Mouse (Mus musculus): ENCODE measurements around the gene Trpc7.

The Trpc7 gene

DNA sequence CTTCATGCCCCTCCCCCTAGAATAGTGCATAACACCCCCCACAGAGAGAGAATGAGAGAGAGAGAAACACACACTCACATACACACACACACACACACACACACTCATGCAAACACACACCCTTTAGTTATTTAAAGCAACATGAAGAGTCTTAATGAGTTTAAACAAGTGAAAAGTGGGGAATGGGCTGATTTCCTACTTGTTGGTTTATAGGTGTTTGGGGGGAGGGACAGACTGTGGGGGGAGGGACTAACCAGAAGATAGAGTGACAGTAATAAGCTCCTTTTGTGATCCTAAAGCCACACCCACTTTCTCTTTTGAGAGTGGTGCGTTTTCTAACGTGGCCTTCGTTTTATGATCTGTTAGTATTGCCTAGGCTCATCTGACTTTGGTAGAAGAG lies at the start of gene Trpc7:
Trpc7 (minus strand) TSS at position 101 of the 400 bp plus-strand sequence.
- no peak for ATAC-seq (ENCODE audit: insufficient number of reproducible peaks, low FRiP score, low TSS enrichment)

DNA sequence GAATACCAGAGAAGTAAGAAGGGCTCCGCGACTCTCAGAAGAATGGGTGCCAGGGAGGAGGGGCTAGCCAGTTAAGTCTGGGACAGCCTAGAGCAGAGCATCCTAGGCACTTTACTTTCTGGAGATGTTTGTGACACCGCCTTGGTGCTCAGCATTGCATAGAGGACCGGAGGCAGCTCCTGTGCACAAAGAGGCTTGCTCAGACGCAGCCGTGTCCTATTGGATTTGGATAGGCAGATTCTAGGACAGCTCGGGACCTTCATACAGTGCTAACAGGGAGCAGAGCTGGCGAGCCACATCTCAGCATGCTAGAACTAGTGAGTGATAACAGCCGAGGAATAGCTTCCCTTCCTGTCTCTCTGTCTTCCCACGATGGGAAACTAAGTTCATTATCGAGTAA lies 43.5 kb upstream of the Trpc7 start:
- ATAC-seq (ENCODE audit: insufficient number of reproducible peaks, low FRiP score, low TSS enrichment), result no peak

DNA sequence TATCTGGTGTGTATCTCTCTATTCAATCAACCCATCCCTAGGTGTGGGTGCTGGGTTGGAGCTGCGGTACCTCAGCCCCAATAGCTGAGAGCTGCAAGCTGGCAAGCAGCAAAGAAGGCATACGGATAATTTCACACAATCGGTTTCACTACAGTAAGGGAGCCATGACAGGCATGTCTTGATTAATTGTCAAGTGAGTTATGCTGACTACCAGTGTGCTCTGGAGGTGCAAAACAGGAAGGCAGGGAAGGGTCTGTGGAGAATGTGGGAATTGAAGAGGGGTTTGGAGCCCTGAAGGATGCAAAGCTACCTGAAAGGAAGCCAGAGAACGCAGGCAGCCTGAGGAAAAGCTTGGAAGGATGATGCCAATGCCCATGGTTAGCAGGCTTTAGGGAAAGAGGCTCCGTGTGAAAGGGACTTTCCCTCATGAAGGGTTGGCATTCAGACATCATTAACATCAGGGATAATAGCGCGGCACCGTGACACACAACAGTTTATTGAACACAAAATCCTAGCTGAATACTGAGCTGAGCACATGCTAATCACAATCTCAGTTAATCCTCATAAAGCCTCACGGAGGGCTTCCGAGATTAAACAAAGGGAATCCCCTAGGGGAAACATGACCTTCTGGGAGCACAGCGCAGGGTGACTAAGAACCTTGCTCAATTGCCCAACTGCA lies 38.2 kb upstream of the Trpc7 start:
- ATAC-seq (ENCODE audit: insufficient number of reproducible peaks, low FRiP score, low TSS enrichment), result no peak

DNA sequence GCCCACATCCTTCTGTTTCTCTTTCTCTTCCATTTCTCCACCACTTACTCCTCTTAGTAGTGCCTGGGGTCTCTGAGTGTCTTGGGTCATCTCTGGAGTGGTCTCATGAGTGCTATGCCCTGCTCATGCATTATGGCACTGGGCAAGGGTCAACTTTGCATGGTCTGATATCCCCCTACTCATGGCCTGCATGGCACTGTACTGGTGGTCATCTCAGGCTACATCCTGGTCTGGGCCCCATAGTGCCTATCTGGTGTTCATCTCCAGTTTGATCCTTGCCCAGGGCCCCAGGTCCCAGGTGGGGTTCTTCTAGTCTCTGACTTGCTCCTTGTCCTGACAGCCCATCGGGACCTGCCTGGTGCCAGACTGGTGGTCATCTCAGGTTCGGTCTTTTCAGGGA lies 34.6 kb upstream of the Trpc7 start:
- no peak for ATAC-seq (ENCODE audit: insufficient number of reproducible peaks, low FRiP score, low TSS enrichment)

DNA sequence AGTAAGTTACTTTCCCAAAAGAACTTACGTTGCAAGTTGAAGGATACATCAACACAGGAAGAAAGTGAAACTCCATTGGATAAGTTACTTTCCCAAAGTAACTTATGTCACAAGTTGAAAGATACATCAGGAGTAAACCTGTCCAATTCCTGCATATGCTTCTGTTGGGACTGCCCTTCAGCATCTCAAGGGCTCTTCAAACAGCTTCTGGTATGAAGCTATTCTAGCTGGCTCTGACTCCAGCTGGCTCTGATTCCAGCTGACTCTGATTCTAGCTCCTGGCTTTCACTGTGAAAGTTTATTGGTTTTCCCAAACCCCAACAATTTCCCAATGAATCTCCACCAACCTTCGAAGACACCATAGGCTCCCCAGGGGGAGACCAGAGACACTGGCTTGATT lies 27.2 kb upstream of the Trpc7 start:
- ATAC-seq (ENCODE audit: insufficient number of reproducible peaks, low FRiP score, low TSS enrichment), result no peak

DNA sequence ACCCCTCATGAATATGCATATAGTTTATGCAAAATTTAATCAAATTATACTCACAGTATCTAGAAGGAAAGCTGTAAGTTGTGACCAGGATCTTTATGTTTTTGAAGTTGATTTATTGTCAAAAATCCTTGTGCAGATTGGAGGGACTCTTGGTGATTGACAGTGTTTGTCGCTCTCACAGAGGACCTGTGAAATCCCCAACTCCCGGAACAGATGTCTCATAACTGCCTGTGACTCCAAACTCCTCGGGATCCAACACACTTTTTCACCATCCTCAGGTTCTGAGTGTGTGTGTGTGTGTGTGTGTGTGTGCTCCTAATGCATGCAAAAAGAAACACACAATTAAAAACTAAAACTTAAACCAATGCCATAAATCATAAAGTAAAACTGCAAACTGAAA lies 25.5 kb upstream of the Trpc7 start:
- no peak for ATAC-seq (ENCODE audit: insufficient number of reproducible peaks, low FRiP score, low TSS enrichment)

DNA sequence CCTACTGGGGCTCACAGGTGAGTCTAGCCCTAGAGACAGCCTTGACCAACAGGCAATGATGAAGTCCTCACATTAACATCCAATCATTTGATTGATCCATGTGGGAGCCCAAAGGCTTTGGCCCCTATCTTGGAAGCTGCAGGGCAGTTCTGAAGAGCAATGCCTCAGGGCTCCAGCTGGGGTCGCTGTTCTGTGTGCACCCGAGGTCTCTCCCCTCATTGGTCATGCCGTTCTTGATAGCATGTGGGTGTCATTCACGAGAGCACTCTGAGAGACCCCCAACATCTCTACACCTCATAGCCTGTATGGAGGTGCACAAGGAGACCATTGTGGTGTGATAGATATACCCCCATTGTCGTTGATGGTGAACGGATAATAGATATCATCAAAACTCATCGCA lies 18.9 kb upstream of the Trpc7 start:
- ATAC-seq (ENCODE audit: insufficient number of reproducible peaks, low FRiP score, low TSS enrichment), result no peak

DNA sequence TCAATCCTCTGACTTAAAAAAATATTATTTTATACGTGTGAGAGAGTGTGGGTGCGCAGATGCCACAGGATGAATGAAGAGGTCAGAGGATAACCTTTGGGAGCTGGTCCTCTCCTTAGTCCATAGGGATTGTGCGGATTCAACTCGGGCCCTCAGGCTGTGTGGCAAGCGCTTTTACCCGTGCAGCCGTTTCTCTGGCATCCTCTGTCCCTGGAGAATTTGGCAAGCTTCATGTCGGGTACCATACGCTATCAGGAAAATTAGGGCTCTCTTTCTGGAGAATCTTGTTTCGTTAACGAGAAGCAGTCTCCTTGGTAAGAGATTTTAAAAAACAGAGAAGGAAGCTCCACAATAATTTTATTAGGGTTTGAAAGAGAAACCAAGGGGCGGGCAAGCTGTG lies 15.3 kb upstream of the Trpc7 start:
- no peak for ATAC-seq (ENCODE audit: insufficient number of reproducible peaks, low FRiP score, low TSS enrichment)

DNA sequence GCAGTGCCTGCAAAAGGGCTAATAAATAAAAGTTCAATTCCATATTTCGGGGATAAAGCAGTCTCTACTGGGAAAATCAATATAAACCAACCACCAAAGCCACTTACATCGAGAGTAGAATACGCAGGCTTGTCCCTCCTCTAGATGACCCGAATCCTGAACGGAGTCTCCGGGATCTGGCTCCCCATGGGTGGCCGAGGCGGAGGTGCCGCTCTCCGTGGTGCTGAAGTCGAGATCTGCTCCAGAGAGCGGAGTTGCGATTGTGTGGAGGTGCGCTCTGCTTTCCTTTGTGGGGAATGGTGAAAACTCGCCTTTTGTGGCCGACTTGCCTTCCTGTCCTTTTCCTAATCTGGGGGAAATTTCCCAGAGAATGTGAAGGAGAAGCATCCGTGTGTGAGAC lies 407 bp downstream of the Trpc7 start:
- no peak for ATAC-seq (ENCODE audit: insufficient number of reproducible peaks, low FRiP score, low TSS enrichment)

DNA sequence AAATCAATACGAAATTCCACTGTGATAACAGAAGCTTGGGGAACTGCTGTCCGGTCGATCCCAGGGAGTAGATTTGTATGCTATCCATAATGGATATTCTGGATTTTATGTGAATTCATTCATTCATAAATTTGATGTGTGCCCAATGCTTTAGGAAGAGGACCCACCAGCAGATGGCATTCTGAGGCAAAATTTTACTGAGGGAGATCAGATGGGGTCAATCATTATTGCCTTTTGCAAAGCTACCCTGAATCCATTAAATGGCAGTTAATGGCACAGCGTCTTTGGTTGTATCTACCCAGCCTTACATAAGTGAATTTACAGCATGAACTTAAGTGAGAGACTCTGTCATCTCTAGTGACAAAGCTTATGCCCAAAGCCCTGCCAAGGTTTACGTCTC lies 1.2 kb downstream of the Trpc7 start:
- ATAC-seq (ENCODE audit: insufficient number of reproducible peaks, low FRiP score, low TSS enrichment), result no peak

DNA sequence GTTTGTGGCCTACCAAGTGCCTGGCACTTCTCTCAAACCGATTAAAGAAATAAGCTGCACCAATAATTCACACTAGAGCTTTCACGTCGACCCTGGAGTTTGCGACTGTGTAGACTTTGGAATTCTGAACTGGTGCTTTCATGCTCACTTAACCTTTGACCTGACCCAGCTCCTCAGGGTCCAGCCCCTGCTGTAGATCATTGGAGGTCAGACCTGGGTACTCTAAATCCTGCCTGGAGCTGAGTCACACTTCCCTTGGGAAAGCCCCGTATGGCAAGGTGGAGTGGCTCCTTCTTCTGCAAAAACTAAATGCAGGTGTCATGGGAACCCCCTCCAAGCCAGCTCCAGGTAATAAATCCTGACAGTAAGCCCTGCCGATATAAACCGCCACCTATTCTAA lies 5.9 kb downstream of the Trpc7 start:
- ATAC-seq (ENCODE audit: insufficient number of reproducible peaks, low FRiP score, low TSS enrichment), result no peak

DNA sequence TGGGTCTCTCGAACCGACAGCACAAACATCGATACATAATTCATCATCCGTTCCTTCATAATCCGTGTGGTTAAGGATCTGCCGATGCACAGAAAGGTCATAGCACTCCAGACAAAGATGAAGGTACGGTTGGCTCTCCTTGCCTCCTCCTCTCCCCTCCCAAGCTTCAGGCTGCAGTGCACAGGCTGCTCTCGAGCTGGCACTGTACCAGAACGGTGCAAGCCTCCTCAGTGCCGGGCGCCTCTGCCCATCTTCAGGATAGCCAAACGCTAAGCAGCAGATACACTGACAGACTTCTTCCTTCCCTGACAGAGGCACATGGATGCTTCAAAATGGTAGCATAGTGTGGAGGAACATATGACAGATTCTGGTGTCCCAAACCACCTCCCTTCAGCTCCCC lies 12.9 kb downstream of the Trpc7 start:
- no peak for ATAC-seq (ENCODE audit: insufficient number of reproducible peaks, low FRiP score, low TSS enrichment)

DNA sequence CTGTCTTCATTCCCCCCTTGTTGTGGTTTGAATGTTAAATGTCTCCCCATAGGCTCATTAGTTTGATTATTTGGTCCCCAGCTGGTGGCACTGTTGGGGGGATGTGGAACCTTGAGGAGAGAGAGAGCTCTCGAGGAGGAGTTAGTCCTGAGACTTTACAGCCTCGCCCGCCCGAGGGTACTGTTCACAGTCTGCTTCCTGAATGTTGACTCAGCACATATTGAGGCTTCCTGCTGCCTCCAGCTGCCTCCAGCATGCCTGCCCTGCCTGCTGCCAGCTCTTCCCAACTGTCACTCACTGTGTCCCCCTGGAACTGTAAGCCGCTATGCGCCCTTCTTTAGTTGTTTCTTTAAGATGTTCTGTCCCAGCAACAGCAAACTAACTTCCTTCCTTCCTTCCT lies 31.2 kb downstream of the Trpc7 start:
- ATAC-seq (ENCODE audit: insufficient number of reproducible peaks, low FRiP score, low TSS enrichment), result no peak

DNA sequence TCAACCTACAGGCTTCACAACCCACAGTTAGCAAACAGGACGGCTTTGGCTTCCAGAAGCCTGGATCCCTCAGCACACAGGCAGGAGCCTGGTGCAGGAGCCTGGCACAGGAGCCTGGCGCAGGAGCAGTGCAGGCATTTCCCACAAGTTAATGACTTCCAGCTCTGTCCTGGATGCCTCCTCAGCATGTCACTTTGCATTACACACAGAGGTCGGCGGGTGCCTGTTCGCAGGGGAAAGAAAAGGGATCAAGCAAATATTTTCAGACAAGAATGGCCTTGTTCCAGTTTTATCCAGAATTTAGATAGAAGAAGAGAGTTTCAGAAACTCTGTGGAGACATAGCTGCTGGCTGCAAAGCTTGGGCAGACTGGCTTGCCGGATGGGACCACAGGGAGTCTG lies 33.8 kb downstream of the Trpc7 start:
- ATAC-seq (ENCODE audit: insufficient number of reproducible peaks, low FRiP score, low TSS enrichment), result no peak

DNA sequence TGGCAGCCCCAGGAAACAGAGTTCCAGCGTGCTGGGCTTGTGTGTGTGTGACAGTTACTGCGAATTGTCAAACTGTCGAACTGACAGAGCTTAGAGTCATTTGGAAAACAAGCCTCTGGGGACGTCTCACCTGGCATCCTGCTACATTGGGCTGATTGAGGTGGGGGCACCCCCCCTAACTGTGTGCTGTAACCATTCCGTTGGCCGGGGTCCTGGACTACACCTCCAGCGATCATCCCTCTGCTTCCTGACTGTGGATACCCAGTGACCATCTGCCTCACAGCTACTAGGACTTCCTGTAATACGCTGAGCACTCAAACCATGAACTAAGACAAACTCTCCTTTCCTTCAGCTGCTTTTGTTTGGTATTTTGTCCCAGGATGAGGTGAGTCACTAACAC lies 41.3 kb downstream of the Trpc7 start:
- no peak for ATAC-seq (ENCODE audit: insufficient number of reproducible peaks, low FRiP score, low TSS enrichment)

DNA sequence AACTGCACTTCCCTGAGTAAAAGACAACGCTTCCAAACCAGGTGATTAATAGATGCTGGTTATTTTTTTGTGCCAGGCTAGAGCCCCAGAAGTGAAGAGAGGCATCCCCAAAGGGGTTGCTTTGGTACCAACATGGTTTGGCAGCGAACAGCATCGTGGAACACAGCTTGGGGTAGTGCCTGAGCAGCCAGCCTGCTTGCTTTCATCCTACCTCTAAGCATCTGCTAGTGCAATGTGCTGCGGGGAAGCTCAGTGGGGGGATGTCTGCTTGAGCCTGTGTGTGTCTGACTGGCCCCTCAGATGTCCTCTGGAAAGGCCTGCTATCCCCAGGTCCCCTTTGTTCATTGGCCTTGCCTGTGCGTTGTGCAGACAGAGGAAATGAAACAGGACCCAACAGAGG lies 42.4 kb downstream of the Trpc7 start:
- ATAC-seq (ENCODE audit: insufficient number of reproducible peaks, low FRiP score, low TSS enrichment), result no peak

DNA sequence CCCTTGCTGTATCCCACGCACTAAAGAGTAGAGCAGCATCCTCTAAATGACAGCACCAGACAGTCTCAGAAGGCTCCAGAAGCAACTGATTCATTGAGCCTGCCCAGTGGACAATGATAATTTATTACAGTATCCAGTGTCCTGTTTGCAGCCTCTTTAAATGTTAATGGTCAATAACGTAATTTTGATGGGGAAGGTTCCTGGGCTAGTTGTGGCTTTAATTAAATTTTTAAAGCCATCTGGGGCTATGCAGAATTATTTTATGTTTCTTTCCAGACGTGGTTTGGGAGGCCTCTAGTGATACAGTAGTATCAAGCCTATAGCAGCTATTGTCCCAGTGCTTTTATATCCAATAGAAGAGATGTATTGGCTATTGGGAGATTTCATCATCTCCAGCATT lies 49.9 kb downstream of the Trpc7 start:
- no peak for ATAC-seq (ENCODE audit: insufficient number of reproducible peaks, low FRiP score, low TSS enrichment)

DNA sequence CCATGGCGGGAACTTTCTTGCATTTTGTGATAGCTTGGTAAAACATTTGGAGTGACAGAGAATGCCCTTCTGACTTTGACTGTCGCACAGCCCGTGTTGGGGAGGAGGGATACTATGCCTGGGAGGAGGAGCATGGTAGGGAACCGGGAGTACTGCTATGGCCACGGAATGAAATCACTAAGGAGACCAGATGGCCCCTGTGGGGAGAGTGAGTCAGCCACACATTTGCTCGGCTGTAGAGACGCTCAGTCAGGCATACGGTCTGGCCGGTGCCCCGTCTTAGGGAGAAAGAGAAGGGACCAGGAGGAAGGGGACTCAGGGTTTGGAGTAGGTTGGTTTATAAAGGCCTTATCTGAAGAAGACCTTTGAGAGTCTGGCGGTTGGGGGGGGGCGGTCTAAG lies 80.3 kb downstream of the Trpc7 start:
- peak; percentile 57; the same call in 1 of the 2 replicates for ATAC-seq (ENCODE audit: insufficient number of reproducible peaks, low FRiP score, low TSS enrichment)

DNA sequence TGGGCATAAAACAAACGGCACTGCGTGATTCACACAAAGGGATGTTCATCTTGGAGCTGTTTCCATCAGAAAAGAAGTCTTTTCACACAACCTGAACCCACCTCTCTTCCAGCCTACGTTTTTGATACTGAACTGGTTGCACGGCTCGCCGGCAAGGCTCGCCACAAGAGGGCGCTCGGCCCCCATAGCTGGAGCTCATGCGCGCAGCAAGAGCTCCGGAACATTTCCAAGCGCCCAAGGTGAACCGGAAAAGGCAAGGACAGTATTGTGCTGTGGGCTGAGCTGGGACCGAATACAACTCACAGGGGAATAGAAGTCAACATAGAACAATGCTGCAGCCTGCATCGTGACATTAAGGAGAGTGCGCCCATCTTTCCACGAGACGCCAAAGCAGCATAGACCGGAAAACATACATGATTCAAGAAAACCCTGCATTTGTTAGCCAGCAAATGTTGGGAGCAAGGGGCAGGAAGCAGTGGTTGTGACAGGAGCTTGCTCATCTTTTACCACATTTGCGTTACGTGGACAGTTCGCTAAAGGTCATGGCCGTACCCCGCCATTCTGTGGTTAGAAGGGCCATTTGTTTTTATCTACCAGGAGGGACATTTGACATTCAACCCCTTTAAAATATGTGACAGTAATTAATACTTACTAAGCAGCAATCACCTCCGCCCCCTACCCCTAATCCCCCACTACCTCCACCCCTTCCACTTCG lies 88.9 kb downstream of the Trpc7 start:
- ATAC-seq (ENCODE audit: insufficient number of reproducible peaks, low FRiP score, low TSS enrichment), result peak; percentile 67

DNA sequence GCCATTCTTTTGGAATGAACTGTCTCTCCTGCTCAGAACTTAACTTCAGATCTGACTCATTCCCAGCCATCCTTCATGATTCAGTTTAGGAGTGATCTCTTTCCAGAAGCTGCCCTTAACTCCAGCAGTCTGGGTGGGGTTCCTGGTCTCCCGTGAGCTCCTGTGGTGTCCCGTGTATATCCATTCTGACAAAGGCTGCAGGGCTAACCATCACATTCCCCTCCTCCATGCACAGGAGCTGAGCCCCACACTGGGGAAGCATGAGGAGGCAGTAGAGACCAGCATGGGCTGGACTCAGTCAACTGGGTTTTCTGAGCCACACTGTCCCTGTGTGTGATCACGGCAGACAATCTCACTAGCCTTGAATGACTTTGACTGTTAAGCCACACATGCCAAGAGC lies 90.7 kb downstream of the Trpc7 start:
- ATAC-seq (ENCODE audit: insufficient number of reproducible peaks, low FRiP score, low TSS enrichment), result no peak

DNA sequence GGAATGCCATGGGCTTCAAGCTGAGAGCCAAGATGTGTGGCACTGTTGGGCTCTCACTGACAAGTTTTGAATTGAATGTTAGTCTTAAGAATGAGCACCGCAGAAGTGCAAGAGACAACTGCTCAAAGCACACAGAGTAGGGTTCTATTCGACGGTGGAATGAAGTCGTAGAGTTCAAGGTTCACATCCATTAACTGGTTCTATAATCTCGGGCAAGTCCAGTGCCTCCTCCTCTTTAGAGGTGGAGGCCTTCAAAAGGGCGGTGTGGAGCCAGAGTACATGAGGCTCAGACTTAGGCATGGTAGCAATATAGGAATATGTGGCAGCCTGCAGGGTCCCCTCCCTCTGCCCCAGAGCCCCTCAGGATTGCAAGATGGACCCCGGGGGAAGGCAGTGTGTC lies 98.3 kb downstream of the Trpc7 start:
- ATAC-seq (ENCODE audit: insufficient number of reproducible peaks, low FRiP score, low TSS enrichment), result no peak

DNA sequence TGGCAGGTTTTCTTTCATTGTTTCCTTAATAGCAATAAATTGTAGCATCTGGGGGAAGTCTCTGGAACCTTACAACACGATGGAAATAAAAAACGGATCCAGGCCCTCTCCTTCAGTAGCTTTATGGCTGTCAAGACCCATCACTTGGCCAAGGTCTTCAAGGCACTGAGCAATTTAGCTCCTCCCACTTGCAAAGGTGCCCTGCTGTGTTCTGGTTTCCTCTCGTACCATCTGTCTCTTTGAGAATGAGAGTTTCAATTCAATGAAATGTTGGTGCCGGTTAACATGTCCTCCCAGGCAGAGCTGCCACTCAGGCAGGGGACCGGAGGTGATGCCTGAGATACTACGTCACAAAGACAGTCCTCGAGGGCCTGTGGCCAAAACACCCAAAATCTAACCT lies 100.3 kb downstream of the Trpc7 start:
- ATAC-seq (ENCODE audit: insufficient number of reproducible peaks, low FRiP score, low TSS enrichment), result no peak
